Mouse (Mus musculus) kidney, postnatal 0 days (tissue): ENCODE results near the gene Hdac6. TPM values are rescaled to one million over a fixed set of nuclear protein-coding genes. Genes with fewer than 3 reads are reported as not detected.

ENCODE experiments used
- ATAC-seq: fragments of 200-750 bp; cut with Nextera tagmentation; replicated peaks from 2 replicates; pipeline ENCODE4 v1.8.0; 2017; ENCODE audit warnings: low read depth, moderate number of reproducible peaks, moderate TSS enrichment, moderate library complexity; ENCODE audit not compliant: low FRiP score
- DNase-seq: peaks from one replicate; pipeline ENCODE4 v3.0.0-alpha.2; 2016; ENCODE audit warnings: low spot score
- H3K27ac ChIP-seq: fragments of 300-500 bp; sonication (generic); 2 replicates; pipeline ENCODE4 v1.5.1; 2014; ENCODE audit warnings: mild to moderate bottlenecking
- H3K27me3 ChIP-seq: fragments of 300-500 bp; sonication (generic); 2 replicates; pipeline ENCODE4 v1.6.1; 2014; ENCODE audit warnings: low read length, mixed read lengths; ENCODE audit not compliant: insufficient read depth
- H3K36me3 ChIP-seq: fragments of 300-500 bp; sonication (generic); 2 replicates; pipeline ENCODE4 v1.6.1; 2014; ENCODE audit warnings: low read length, mixed read lengths; ENCODE audit not compliant: insufficient read depth
- H3K4me1 ChIP-seq: fragments of 300-500 bp; sonication (generic); replicated peaks from 2 replicates; pipeline ENCODE4 v1.6.1; 2014; ENCODE audit warnings: antibody characterized with exemption, low read length, mixed read lengths; ENCODE audit not compliant: insufficient read depth
- H3K4me2 ChIP-seq: fragments of 300-500 bp; sonication (generic); 2 replicates; pipeline ENCODE4 v1.6.1; 2014; ENCODE audit warnings: mild to moderate bottlenecking, low read length, moderate library complexity, mixed read lengths
- H3K4me3 ChIP-seq: fragments of 300-500 bp; sonication (generic); replicated peaks from 2 replicates; pipeline ENCODE4 v1.5.1; 2014; ENCODE audit warnings: low read depth, low read length
- H3K9ac ChIP-seq: fragments of 300-500 bp; sonication (generic); 2 replicates; pipeline ENCODE4 v1.6.1; 2014; ENCODE audit warnings: low read depth, low read length
- H3K9me3 ChIP-seq: fragments of 300-500 bp; sonication (generic); replicated peaks from 2 replicates; pipeline ENCODE4 v1.6.1; 2016; ENCODE audit warnings: low read length, inconsistent platforms, mixed read lengths
- CTCF ChIP-seq: IDR thresholded peaks from 2 replicates; pipeline ENCODE4 v1.5.1; 2016; ENCODE audit warnings: antibody characterized with exemption, low read depth, mild to moderate bottlenecking, moderate library complexity
- WGBS: fragments of 180-500 bp; shearing (Covaris S2); extraction: QIAGEN DNeasy Blood & Tissue Kit; methylation state at CpG from one replicate; pipeline ENCODE4 v1.1.7; 2014; 5-methylcytosine and 5-hydroxymethylcytosine counted together
- polyA plus RNA-seq: library from polyadenylated mRNA; unstranded; fragments of >200 nt; fragmentation: Nextera tagmentation; extraction: Ambion mirVana; gene quantifications from 2 replicates; pipeline ENCODE4 v1.2.1, GENCODE M21; 2015

The Hdac6 gene
- 39.4 and 44.4 TPM in 2 replicates for polyA plus RNA-seq

- Histone ChIP-seq H3K4me2 (peak within 1 kb of the TSS; percentile 53), H3K4me3 (peak within 1 kb of the TSS; percentile 38), H3K9me3 (no peaks in the 10 kb centered on the region), H3K4me1 (no peaks in the 10 kb centered on the region), H3K27me3 (no peaks in the 10 kb centered on the region), H3K27ac (peak within 1 kb of the TSS; percentile 64), H3K9ac (peak within 1 kb of the TSS; percentile 53), H3K36me3 (no peaks in the 10 kb centered on the region)
- ATAC-seq (peak; percentile 33), DNase-seq (no peak)
- 30% methylated on average over 36 of the region's 37 CpGs for WGBS
- no peak for TF ChIP-seq CTCF
These were observed at the start of gene Hdac6 for GRCm38 (mm10) chrX:7947108-7947899. Gene Hdac6, minus strand, starts transcription at chrX:7947889.

GRCm38 (mm10) chrX:7993068-7993735, 45.5 kb upstream of the Hdac6 start:
- no peak for DNase-seq
- H3K27ac ChIP-seq: no peak overlapping the region

GRCm38 (mm10) chrX:7992379-7993067, 44.8 kb upstream of the Hdac6 start:
- WGBS: 59% methylated on average over 8 of the region's 8 CpGs

More at GRCm38 (mm10) chrX:7993068-7993735, 45.5 kb upstream of the Hdac6 start:
- WGBS: 72% methylated on average over 10 of the region's 10 CpGs
- no peak overlapping the region for H3K9ac ChIP-seq
- no peaks in the 10 kb centered on the region for H3K27me3 ChIP-seq
- no peak overlapping the region for H3K4me3 ChIP-seq
- H3K36me3 ChIP-seq: no peaks in the 10 kb centered on the region
- no peaks in the 10 kb centered on the region for H3K9me3 ChIP-seq
- no peak overlapping the region for H3K4me2 ChIP-seq
- no peaks in the 10 kb centered on the region for H3K4me1 ChIP-seq
- no peak for ATAC-seq
- TF ChIP-seq CTCF: no peak

GRCm38 (mm10) chrX:7981368-7981767, 33.7 kb upstream of the Hdac6 start:
- 77% methylated on average over 7 of the region's 7 CpGs for WGBS
- DNase-seq: no peak
- Histone ChIP-seq H3K4me1 (no peaks in the 10 kb centered on the region), H3K4me2 (no peak overlapping the region), H3K27ac (no peak overlapping the region), H3K4me3 (no peak overlapping the region), H3K36me3 (no peaks in the 10 kb centered on the region), H3K9me3 (no peaks in the 10 kb centered on the region), H3K27me3 (no peaks in the 10 kb centered on the region), H3K9ac (no peak overlapping the region)
- no peak for TF ChIP-seq CTCF
- no peak for ATAC-seq

More at GRCm38 (mm10) chrX:7992379-7993067, 44.8 kb upstream of the Hdac6 start:
- ATAC-seq: peak; percentile 69
- no peak overlapping the region for H3K4me3 ChIP-seq
- no peaks in the 10 kb centered on the region for H3K36me3 ChIP-seq
- H3K9me3 ChIP-seq: no peaks in the 10 kb centered on the region
- no peak for TF ChIP-seq CTCF
- H3K27me3 ChIP-seq: no peaks in the 10 kb centered on the region
- H3K4me1 ChIP-seq: no peaks in the 10 kb centered on the region
- H3K27ac ChIP-seq: peak overlapping the region; percentile 25; the same call in 1 of the 2 replicates
- no peak overlapping the region for H3K9ac ChIP-seq
- DNase-seq: no peak
- no peak overlapping the region for H3K4me2 ChIP-seq

- Histone ChIP-seq H3K27ac (no peak within 1 kb of the TSS), H3K4me3 (no peak within 1 kb of the TSS), H3K9me3 (no peaks in the 10 kb centered on the region), H3K4me2 (no peak within 1 kb of the TSS), H3K4me1 (no peaks in the 10 kb centered on the region), H3K9ac (no peak within 1 kb of the TSS), H3K36me3 (no peaks in the 10 kb centered on the region), H3K27me3 (no peaks in the 10 kb centered on the region)
- 90% methylated on average over 10 of the region's 11 CpGs for WGBS
- ATAC-seq: no peak
- DNase-seq: no peak
- no peak for TF ChIP-seq CTCF
These were observed 30.2 kb upstream of the Hdac6 start, which contains the start of gene Gata1 for GRCm38 (mm10) chrX:7977892-7978291. Gene Gata1, minus strand, starts transcription at chrX:7978071.

GRCm38 (mm10) chrX:7971292-7971691, 23.6 kb upstream of the Hdac6 start:
- 81% methylated on average over 4 of the region's 4 CpGs for WGBS
- no peak overlapping the region for H3K4me3 ChIP-seq
- H3K9me3 ChIP-seq: no peaks in the 10 kb centered on the region
- DNase-seq (no peak), ATAC-seq (no peak)
- no peaks in the 10 kb centered on the region for H3K4me1 ChIP-seq
- H3K9ac ChIP-seq: no peak overlapping the region
- H3K36me3 ChIP-seq: no peaks in the 10 kb centered on the region
- no peak overlapping the region for H3K4me2 ChIP-seq
- H3K27ac ChIP-seq: no peak overlapping the region
- no peak for TF ChIP-seq CTCF
- no peaks in the 10 kb centered on the region for H3K27me3 ChIP-seq
